Mouse (Mus musculus): ENCODE data around the gene Zwilch. TPM values are rescaled to one million over a fixed set of nuclear protein-coding genes. Genes with fewer than 3 reads are reported as not detected.
"Not testable (repeated sequence)": the region's sequence is repeated elsewhere in the genome, so short reads cannot be mapped to it uniquely, and the experiment has no call there.

The Zwilch gene
- 1 to 10 TPM; 2.7 to 4.2 TPM for total RNA-seq (2021)

DNA sequence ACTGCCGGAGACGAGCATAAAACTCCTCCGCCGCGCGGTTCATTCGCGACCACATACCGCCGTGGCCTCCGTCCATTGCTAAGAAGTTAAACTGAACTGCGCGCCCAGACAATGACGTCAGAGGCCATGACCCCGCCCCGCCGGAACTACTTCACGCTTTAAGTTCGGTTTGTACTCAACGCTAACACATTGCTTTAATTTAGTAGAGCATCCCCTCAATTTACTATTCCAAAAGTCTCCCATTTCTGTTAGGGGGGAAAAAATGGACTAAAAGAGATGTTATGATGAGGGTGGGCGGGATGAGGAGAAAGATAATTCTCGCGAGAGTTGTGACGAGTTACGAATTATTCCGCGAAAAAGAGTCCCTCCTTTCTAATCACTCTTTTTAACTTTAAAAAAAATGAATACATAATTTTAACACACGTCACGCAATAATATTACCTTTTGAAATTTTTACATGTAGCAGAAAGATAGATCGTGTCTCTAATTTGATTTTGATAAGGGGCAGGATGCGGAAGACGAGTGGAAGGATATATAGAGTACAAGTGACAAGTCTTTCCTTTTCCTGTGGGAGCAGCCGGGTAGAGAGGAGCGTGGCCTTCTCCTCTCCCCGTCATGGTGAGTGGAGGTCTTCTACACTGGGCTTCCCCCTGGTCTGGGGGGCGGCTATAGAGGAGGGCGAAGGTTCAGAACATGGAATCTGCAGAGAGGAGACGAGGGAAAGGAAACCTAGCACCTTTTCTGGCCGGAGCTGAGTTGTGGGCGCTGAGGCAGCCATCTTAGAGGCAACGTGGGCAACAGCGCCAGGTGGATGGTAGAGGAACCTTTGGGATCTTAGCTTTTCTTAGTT lies at the start of gene Zwilch, which contains the start of gene Rpl4:
TSS of gene Zwilch (minus strand) at position 289 of the 850 bp plus-strand sequence.
TSS of gene Rpl4 (plus strand) at position 560 of the 850 bp plus-strand sequence.
- intact Hi-C loops (cut with DNase I) = no loop called here

DNA sequence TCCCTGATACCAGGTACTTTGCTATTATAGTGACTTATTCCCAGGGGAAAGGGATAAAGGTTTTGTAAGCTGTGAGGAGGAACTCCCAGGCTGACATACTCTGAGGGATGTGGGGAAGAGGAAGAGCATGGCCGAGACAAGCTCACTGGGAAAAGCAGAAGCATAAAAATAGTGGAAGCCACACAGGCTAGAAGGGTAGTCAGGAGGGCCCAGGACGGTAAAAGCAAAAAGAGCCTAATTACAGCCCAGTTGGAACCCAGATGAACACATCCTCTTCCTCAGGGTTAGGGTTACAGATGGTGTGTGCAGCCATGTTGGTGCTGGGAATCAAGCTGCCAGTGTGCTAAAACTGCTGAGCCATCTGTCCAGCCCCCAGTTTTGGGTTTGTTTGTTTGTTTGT lies 49.2 kb upstream of the Zwilch start:
- no peak for DNase-seq (ENCODE audit: low spot score in 2 of 2)

More for the DNA sequence above, at the start of gene Zwilch, which contains the start of gene Rpl4:
- peak; percentile 71 to 84 for DNase-seq (ENCODE audit: low spot score in 2 of 2)

DNA sequence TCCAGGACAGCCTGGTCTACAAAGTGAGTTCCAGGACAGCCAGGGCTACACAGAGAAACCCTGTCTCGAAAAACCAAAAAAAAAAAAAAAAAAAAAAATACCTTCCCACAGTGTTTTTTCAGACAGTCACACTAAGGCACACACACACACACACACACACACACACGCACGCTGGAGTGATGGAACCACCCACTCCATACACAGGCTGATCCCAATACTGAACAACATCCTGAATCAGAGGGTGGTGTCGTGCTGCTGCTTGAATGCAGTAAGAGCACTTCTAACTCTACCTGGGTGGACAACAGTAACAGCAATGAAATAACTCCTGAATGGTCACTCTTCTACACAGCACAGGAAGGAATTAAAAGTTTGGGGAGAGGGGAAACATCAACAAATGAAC lies 48.6 kb upstream of the Zwilch start:
- intact Hi-C loops (cut with DNase I) = no loop called here
- no peak for DNase-seq (ENCODE audit: low spot score in 2 of 2)

More for the DNA sequence above, 49.2 kb upstream of the Zwilch start:
- intact Hi-C loops (cut with DNase I) = no loop called here

DNA sequence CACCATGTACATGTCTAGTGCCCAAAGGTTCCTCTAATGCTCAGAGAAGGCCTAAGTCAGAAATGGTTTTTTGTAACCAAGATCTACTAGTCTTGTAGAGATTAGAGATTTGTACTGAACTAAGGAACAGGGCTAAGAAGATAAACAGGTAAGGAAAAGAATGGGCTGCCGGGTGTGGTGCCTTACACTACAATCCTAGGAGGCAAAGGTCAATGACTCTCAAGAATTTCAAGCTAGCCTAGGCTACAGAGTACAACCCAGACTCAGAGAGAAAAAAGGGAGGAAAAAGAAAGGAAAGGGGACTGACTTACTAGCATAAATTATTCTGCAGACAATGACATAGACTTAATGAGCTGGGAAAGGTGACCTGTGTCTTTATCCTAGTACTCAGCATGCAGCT lies 47.7 kb upstream of the Zwilch start:
- DNase-seq (ENCODE audit: low spot score in 2 of 2) = no peak
- intact Hi-C loops (cut with DNase I) = no loop called here

DNA sequence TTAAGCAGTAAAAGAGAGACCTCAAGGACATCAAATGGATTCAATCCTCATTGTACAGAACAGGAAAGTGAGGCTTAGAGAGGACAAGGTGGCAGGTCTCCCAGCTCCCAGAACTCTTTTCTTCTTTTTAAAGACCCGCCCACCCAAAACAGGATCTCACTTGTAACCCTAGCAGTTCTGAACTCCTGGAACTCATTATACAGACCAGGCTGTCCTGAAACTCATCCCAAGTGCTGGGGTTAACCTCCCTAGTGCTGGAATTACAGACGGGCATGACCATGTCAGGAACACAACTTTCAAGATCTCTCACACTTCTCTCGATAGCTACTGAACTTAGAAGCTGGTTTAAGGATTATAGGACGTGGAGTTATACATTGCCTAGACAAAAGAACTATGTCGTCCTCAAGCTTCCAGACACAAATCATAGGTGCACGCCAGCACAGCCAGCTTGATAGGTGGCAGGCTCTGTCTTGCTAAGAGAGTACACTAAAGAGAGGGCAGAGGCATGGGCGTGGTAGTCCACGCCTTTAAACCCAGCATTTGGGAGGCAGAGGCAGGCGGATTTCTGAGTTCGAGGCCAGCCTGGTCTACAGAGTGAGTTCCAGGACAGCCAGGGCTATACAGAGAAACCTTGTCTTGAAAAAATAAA lies 47.0 kb upstream of the Zwilch start:
- no peak for DNase-seq (ENCODE audit: low spot score in 2 of 2)
- intact Hi-C loops (cut with DNase I) = loop anchor here (5.0 kb wide), 1 partner anchor 32 kb away; the partner anchor contains the start of gene Map2k1

DNA sequence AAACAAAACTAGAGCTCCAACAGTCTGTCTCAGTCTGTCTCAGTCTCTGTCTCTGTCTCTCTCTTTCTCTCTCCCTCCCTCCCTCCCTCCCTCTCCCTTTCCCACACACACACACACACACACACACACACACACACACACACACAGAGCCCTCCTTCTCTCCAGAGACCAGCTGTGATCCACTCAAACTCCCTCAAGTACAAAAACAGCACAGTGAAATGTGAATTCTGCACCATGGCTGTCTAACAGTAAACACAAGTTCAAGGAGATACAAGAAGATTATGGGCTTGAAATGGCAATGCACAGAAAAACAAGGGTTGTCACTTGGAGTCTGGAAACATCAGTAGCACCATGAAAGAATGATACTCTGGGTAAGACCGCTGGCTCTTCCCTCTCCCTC lies 46.4 kb upstream of the Zwilch start:
- DNase-seq (ENCODE audit: low spot score in 2 of 2) = no peak
- intact Hi-C loops (cut with DNase I) = loop anchor here (5.0 kb wide), 1 partner anchor 33 kb away; the partner anchor contains the start of gene Map2k1

DNA sequence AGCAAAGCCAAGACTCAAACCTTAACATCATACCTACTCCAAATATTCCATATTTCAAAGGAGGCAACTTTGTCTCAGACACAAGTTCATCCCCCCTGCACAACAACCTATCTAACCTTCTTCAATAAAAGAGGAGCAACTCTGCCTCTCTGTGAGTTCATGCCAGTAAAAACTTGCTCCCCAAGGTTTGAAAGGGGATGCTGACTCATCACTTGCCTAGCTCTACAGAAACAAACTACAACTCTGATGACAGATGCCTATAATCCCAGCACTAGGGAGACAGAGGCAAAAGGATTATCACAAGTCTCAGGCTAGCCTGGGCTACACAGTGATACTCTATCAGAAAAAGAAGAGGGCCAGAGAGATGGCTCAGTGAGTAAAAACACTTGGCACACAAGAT lies 45.0 kb upstream of the Zwilch start:
- intact Hi-C loops (cut with DNase I) = loop anchor here (5.0 kb wide), 1 partner anchor 34 kb away; the partner anchor contains the start of gene Map2k1

DNA sequence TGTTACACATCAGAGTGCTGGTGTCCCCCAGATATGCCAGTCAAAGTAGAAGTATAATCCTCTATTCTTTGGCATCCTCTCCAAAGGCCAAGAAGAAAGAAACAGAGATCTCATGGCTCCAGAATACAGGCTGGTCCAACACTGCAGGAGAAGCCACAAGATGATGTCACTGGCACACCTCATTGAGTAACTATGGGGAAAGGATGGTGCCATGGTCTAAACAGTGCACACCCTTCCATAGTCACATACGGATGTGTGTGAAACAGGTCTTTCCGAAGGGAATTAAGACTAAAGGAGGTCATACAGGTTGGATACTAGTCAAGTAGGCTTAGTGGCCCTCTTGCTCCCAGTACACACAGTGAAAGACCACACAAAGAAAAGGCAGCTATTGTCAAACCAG lies 43.7 kb upstream of the Zwilch start:
- intact Hi-C loops (cut with DNase I) = loop anchor here (5.0 kb wide), 1 partner anchor 36 kb away; the partner anchor contains the start of gene Map2k1

More for the DNA sequence above, 45.0 kb upstream of the Zwilch start:
- DNase-seq (ENCODE audit: low spot score in 2 of 2) = no peak

DNA sequence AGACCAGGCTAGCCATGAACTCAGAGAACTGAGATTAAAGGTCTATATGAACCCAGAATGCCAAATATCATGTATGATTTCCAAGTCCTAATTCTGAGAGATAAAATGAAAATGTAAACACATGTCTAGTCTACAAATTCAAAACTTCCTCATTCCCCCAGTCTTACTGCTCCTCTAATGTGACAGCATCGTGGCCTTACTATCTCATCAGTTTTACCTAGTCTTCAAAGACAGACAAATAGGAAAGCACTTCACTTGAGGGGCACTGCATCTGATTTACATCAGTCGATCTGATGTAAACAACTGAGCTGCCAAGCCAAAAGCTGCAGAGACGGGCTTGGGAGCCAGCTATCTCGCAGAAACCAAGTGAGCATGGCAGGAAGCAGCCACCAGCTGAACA lies 43.2 kb upstream of the Zwilch start:
- DNase-seq (ENCODE audit: low spot score in 2 of 2) = no peak
- intact Hi-C loops (cut with DNase I) = loop anchor here (5.0 kb wide), 1 partner anchor 36 kb away; the partner anchor contains the start of gene Map2k1

More for the DNA sequence above, 43.7 kb upstream of the Zwilch start:
- no peak for DNase-seq (ENCODE audit: low spot score in 2 of 2)

DNA sequence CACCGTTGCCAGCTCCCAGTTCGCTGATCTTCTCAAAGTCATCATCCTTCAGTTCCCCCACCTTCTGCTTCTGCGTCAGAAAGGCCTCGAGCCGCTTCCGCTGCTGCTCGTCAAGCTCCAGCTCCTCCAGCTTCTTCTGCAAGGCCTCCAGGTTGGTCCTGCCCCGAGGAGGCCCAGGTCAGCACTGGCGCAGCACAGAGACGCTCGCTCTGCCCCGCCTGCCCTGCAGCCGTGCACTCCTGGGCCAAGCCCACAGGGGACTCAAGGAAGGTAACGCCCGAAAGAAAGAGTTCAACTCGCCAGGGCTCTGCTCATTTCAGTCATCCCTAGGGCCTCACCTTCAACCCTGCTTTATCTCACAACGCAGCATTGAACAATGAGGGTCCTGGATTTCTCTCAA lies 41.5 kb upstream of the Zwilch start:
- intact Hi-C loops (cut with DNase I) = no loop called here
- DNase-seq (ENCODE audit: low spot score in 2 of 2) = no peak

DNA sequence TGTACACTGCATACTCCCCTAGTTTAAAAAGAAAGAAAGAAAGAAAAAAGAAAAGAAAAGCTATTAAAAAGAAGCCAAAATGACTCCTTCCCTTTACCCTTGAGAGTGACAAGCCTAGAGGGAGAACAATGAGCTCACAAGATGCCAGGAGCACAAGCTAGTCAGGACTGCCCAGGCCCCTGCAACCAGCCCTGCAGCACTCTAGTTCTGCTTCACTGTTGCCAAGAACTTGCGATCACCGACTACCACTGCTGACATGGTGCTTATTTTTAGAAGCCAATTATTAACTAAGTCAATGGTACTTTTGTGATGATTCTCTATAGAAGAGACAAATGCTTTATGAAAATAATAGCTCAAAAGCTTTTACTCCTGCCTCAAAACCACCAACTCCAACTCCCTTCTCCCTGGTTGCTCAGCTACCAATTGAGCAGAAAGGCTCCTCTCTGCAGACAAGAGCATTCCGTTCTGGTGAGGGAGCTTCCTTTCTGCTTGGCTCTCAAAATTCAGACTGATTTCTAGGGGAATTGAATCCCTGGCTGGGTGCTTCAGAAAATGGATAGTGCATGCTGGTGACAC lies 34.7 kb upstream of the Zwilch start:
- intact Hi-C loops (cut with DNase I) = no loop called here
- no peak for DNase-seq (ENCODE audit: low spot score in 2 of 2)

DNA sequence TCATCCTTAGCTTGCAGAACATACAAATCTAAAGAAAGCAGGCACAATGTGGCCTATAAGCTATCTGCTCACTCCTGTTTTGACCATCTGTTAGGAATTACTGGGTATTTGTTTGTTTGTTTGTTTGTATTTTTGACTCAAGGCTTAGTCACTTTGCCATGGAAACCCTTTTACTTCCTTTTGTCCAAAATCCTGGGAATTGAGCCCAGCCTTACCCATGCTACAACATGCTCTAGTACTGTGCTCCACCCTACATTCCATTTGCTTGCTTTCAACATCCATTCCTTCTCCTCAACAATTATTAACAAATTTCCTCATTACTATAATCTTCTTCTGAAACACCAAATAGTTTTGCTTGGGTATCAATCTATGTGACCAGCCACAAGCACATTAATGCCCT lies 30.0 kb upstream of the Zwilch start:
- intact Hi-C loops (cut with DNase I) = no loop called here
- DNase-seq (ENCODE audit: low spot score in 2 of 2) = no peak

DNA sequence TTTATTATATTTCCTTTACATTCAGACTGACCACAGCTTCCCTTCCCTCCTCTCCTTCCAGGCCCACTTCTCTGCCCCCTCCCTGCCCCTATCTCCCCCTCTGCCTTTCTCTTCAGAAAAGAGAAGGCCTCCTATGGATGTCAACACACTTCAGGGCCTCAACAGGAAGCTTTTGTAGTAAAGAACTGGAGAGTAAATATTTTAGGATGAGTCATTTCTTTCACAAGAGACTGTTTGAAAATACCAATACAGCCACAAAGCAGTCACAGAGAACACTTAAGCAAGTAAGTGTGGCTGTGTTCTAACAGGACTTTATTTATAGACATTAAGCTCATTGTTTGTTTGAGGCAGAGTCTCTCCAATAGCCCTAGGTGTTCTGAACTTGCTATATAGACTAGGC lies 29.4 kb upstream of the Zwilch start:
- intact Hi-C loops (cut with DNase I) = no loop called here
- DNase-seq (ENCODE audit: low spot score in 2 of 2) = no peak

DNA sequence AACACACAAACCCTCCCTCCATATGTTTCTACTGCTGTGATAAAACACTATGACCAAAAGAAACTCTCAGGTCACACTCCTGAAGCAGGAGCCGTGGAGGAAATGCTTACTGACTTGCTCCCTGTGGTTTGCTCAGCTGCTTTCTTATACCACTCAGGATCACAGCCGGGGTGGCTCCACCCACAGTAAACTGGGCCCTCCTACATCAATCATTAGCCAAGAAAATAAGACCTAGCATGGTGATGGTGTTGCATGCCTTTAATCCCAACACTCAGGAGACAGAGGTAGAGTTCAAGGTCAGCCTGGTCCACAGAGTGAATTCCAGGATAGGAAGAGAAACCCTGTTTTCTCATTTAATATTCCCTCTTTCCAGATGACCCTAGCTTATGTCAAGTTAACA lies 27.0 kb upstream of the Zwilch start:
- intact Hi-C loops (cut with DNase I) = no loop called here
- DNase-seq (ENCODE audit: low spot score in 2 of 2) = no peak

DNA sequence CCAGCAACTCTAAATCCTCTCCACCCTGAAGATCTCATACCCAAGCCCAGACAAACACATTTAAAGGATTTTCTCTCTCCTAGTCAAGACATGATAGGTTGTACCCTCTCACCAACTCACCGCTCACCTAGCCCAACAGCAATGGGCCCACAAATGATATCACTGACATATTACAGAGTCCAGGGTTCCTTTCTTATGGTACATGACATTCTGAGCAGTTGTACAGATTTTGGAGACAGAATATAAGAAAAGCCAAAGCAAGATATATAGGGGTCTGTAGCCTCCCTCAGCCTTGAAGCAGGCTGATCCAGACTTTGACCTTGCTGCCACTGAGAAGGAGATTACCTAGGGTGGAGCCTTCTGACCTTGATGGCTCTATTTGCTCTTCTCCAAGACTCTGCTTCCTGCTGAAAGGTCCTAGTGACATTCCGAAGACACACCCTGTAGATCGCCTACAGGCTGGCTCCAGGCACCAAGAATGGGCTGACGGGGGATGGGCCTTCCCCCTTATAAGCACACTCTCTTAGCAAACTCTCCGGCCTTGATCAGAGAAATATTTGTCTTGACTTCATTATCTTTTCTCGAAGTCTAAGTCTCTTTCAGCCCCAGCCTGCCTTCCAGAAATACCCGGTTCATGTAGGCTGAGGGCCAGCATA lies 26.0 kb upstream of the Zwilch start:
- DNase-seq (ENCODE audit: low spot score in 2 of 2); intact Hi-C loops (cut with DNase I): not testable (repeated sequence)

DNA sequence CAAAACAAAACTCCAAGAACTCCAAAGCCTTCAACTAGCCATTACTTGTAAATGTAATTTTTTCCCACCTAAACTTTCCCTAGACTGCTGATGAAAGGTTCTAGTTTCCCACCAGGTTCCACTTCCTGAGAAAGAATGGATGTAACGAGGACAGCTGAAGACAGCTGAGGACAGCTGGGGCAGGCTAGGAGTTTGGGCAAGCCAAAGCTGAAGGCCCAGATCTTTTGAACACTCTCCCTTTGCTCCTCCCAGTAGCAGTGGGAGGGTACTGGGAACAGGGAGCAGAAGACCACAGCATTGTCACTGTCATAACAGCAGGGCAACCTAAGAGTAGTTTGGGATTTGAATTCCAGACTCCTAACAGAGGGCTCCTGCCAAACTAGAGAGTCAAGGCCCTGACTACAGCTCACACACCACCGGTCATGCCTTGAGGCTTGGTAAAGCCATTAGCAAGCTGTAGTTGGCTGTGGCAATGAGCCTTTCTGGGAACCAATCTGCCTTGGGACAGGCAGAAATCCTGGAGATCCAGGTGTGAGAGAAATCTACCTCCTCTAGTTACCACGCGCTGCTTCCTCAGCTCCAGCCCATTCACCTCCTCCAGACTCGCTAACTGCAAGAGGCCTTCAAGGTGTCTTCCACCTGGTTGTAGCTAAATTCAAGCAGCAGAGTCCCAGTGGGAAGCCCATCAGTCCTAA lies 25.3 kb upstream of the Zwilch start:
- intact Hi-C loops (cut with DNase I) = no loop called here
- DNase-seq (ENCODE audit: low spot score in 2 of 2) = no peak

DNA sequence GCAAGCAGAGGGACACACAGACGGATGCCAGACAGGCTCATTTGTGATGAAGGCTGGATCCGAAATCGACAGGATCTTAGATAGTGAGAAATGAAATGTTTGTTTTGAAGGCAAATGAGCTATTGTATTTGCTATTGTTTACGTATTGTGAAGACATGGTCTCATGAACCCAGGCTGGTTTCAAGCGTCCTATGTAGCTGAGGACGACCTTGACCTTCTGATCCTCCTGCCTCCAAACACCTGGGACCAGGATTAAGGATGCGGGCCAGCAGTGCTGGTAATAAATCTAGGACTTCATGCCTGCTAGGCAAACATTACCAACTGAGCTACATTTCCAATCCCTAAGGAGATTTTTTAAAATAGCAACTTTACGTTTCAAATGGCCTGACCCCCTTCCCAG lies 24.6 kb upstream of the Zwilch start:
- intact Hi-C loops (cut with DNase I) = no loop called here
- DNase-seq (ENCODE audit: low spot score in 2 of 2) = no peak

DNA sequence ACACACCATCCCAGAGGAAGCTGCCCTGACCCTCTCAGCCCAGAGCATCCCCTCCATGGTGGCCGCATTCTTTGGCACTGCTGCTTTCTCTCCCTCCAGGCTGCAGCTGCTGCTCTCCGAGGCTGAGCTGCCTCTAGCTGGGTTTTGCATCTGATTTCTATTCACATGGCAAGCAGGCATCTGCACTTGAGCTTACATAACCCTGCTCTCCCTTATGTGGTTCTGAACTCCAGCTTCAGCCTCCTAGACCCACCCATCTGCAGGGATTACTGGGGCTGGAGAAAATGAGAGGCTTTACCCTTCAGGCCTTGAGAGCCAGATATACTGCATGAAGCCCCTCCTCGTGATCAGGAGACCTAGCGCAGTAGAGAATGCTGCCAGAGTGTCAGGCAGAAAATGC lies 22.6 kb upstream of the Zwilch start:
- intact Hi-C loops (cut with DNase I) = no loop called here
- DNase-seq (ENCODE audit: low spot score in 2 of 2) = peak; percentile 74 to 81

DNA sequence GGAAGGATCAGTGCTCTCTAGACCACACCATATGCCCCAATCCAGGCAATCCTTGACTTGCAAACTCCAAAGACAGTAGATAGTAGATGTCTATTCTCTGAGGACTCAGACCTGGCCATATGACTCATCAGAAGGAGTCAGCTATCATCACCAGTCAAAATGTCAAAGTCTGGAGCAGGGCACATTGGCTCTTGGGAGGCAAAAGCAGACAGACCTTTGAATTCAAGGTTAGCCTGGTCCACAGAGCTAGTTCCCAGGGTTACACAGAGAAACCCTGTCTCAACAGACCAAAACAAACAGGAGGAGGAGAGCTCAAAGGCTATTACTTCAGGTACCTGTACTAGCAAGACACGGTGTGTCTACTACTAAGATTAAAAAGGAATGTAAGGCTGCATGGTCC lies 21.0 kb upstream of the Zwilch start:
- DNase-seq (ENCODE audit: low spot score in 2 of 2) = no peak
- intact Hi-C loops (cut with DNase I) = no loop called here

Measured in left cerebral cortex, postnatal 36 days (tissue).